Mouse (Mus musculus) midbrain, embryonic 16.5 days (tissue): ENCODE data around the gene Gm34302. TPM values are rescaled to one million over a fixed set of nuclear protein-coding genes. Genes with fewer than 3 reads are reported as not detected.

Experiments used
- ATAC-seq: fragments of 200-750 bp; cut with Nextera tagmentation; 2 replicates; pipeline ENCODE4 v1.8.0; 2017; ENCODE audit warnings: moderate TSS enrichment
- H3K27ac ChIP-seq: fragments of 300-500 bp; sonication (generic); 2 replicates; pipeline ENCODE4 v1.5.1; 2014; ENCODE audit warnings: mild to moderate bottlenecking, low read length, mixed read lengths
- H3K27me3 ChIP-seq: fragments of 300-500 bp; sonication (generic); 2 replicates; pipeline ENCODE4 v1.6.1; 2014; ENCODE audit warnings: low read depth, low read length, mixed read lengths; ENCODE audit not compliant: control insufficient read depth, insufficient read depth
- H3K36me3 ChIP-seq: fragments of 300-500 bp; sonication (generic); 2 replicates; pipeline ENCODE4 v1.6.1; 2014; ENCODE audit warnings: mild to moderate bottlenecking, low read length, moderate library complexity, mixed read lengths; ENCODE audit not compliant: control insufficient read depth, insufficient read depth
- H3K4me1 ChIP-seq: fragments of 300-500 bp; sonication (generic); 2 replicates; pipeline ENCODE4 v1.6.1; 2014; ENCODE audit warnings: mild to moderate bottlenecking, low read length, mixed read lengths; ENCODE audit not compliant: control insufficient read depth, insufficient read depth
- H3K4me2 ChIP-seq: fragments of 300-500 bp; sonication (generic); 2 replicates; pipeline ENCODE4 v1.6.1; 2014; ENCODE audit warnings: mild to moderate bottlenecking, low read length, mixed read lengths
- H3K4me3 ChIP-seq: fragments of 300-500 bp; sonication (generic); 2 replicates; pipeline ENCODE4 v1.5.1; 2014; ENCODE audit warnings: low read depth, mild to moderate bottlenecking, low read length, moderate library complexity, mixed read lengths
- H3K9ac ChIP-seq: fragments of 300-500 bp; sonication (generic); 2 replicates; pipeline ENCODE4 v1.6.1; 2014; ENCODE audit warnings: low read depth, low read length, mixed read lengths
- H3K9me3 ChIP-seq: fragments of 300-500 bp; sonication (generic); replicated peaks from 2 replicates; pipeline ENCODE4 v1.6.1; 2014; ENCODE audit warnings: mild to moderate bottlenecking, low read length, mixed read lengths; ENCODE audit not compliant: control insufficient read depth, poor library complexity, severe bottlenecking
- WGBS: fragments of 180-500 bp; shearing (Covaris S2); extraction: QIAGEN DNeasy Blood & Tissue Kit; methylation state at CpG from one replicate; pipeline ENCODE4 v1.1.7; 2014; 5-methylcytosine and 5-hydroxymethylcytosine counted together
- polyA plus RNA-seq: library from polyadenylated mRNA; unstranded; fragments of >200 nt; fragmentation: Nextera tagmentation; extraction: Ambion mirVana; gene quantifications from 2 replicates; pipeline ENCODE4 v1.2.1, GENCODE M21; 2015

Gm34302 gene
- polyA plus RNA-seq, 1 experiment from 2014 or later, result not detected

DNA sequence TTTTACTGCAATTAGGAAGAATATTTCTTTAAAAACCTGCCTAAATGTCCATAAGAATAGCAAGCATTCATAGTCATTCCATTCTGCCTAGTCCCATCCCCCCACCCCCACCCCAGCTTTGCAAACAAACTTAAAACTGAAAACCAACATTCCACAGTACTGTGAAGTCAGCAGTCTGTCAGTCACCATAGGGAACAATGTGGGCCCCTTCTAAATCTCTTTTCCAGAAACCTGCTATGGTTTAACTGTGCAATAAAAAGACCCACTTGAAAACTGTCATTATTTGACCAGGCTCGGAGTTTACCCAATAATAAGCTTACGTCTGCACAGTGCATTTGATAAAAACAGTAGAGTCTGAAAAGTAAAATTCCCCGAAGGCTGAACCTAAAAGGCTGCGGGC, 9.9 kb upstream of the Gm34302 start:
- H3K4me2 ChIP-seq, result no peak overlapping the region
- ATAC-seq, result no peak
- no peaks in the 10 kb centered on the region for H3K4me1 ChIP-seq
- no peak overlapping the region for H3K4me3 ChIP-seq
- WGBS, result 38% methylated on average over 4 of the region's 4 CpGs
- H3K36me3 ChIP-seq, result no peaks in the 10 kb centered on the region
- no peaks in the 10 kb centered on the region for H3K9me3 ChIP-seq
- no peak overlapping the region for H3K9ac ChIP-seq
- no peaks in the 10 kb centered on the region for H3K27me3 ChIP-seq
- H3K27ac ChIP-seq, result no peak overlapping the region

DNA sequence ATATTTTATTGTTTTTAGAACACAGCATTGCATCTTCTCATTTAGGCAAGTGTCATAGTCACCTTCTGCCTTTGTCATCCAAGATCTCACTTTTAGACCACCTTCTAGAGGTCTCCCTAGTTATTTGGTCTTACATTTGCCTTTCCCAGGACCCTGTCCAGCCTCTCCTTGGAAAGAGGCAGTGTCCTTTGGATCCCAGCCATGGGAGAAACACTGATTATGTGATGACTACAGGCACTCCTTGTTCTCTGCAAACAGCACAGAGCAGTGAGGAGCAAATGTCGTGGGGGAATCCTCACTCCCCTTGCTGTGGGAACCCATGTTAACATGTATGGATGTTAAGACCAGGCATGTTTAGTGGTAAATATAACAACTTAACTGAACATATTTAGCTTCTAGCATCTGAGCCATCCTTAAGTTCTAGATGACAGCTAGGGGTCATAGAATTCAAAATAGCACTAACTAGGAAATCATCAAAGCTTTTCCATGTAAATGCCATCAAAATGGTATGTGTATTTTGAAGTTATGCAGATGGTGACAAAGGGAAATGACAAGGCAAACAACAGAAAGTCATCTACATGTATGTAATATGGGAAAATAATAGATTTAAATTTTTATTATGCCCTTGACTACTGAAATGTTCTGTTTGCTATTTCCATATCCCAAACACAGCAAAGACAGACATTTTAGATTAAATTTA, 43.1 kb downstream of the Gm34302 start:
- H3K27me3 ChIP-seq, result no peaks in the 10 kb centered on the region
- ATAC-seq, result no peak
- 71% methylated on average over 1 of the region's 1 CpGs for WGBS
- no peaks in the 10 kb centered on the region for H3K4me1 ChIP-seq
- H3K36me3 ChIP-seq, result no peaks in the 10 kb centered on the region
- no peak overlapping the region for H3K9ac ChIP-seq
- no peak overlapping the region for H3K4me3 ChIP-seq
- H3K4me2 ChIP-seq, result no peak overlapping the region
- H3K9me3 ChIP-seq, result no peaks in the 10 kb centered on the region
- H3K27ac ChIP-seq, result no peak overlapping the region

DNA sequence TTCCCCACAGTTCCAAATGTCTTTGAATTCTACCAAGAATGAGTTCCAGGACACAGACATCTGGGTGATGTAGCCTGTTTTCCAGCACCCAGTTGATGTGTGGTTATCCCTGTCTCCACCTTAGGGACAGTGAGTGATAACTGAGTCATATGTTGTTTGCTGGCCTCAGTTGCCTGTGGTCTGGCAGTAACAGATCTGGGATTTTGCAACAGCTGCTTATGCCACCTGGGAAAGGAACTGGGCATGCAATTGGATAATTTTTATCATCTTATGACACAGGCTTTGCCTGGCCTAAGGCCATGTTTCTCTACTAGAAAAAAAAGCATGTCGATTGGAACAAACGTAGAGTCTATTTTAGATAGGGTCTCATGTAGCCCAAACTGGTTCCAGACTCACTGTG, 43.9 kb downstream of the Gm34302 start:
- no peak for ATAC-seq

GRCm38 (mm10) chr3:63438898-63439297, 44.8 kb downstream of the Gm34302 start:
- no peak overlapping the region for H3K4me3 ChIP-seq
- no peak overlapping the region for H3K4me2 ChIP-seq
- H3K9me3 ChIP-seq, result no peaks in the 10 kb centered on the region
- H3K27me3 ChIP-seq, result no peaks in the 10 kb centered on the region
- H3K36me3 ChIP-seq, result no peaks in the 10 kb centered on the region
- H3K27ac ChIP-seq, result no peak overlapping the region
- no peak overlapping the region for H3K9ac ChIP-seq
- WGBS, result 91% methylated on average over 3 of the region's 3 CpGs
- H3K4me1 ChIP-seq, result no peaks in the 10 kb centered on the region
- ATAC-seq, result no peak

More for the DNA sequence above, 43.9 kb downstream of the Gm34302 start:
- 93% methylated on average over 2 of the region's 2 CpGs for WGBS
- Histone ChIP-seq H3K36me3 (no peaks in the 10 kb centered on the region), H3K4me1 (no peaks in the 10 kb centered on the region), H3K9me3 (no peaks in the 10 kb centered on the region), H3K4me2 (no peak overlapping the region), H3K4me3 (no peak overlapping the region), H3K9ac (no peak overlapping the region), H3K27me3 (no peaks in the 10 kb centered on the region), H3K27ac (no peak overlapping the region)

Other genes starting within 250 kb of the Gm34302 start
- gene Mme, start 242.3 kb downstream of the Gm34302 start, polyA plus RNA-seq, result 2.3 and 3.1 TPM in 2 replicates